Mouse (Mus musculus) telencephalon, adult 2 months (tissue): ENCODE data around the gene Crtac1.

ENCODE experiments used
- DNase-seq: peaks from one replicate; pipeline ENCODE4 v3.0.0-alpha.2; 2011; ENCODE audit warnings: low read depth, low spot score

The Crtac1 gene

GRCm38 (mm10) chr19:42238341-42238715 is 193.3 kb downstream of the Crtac1 start:
- peak; percentile 44 for DNase-seq

DNA sequence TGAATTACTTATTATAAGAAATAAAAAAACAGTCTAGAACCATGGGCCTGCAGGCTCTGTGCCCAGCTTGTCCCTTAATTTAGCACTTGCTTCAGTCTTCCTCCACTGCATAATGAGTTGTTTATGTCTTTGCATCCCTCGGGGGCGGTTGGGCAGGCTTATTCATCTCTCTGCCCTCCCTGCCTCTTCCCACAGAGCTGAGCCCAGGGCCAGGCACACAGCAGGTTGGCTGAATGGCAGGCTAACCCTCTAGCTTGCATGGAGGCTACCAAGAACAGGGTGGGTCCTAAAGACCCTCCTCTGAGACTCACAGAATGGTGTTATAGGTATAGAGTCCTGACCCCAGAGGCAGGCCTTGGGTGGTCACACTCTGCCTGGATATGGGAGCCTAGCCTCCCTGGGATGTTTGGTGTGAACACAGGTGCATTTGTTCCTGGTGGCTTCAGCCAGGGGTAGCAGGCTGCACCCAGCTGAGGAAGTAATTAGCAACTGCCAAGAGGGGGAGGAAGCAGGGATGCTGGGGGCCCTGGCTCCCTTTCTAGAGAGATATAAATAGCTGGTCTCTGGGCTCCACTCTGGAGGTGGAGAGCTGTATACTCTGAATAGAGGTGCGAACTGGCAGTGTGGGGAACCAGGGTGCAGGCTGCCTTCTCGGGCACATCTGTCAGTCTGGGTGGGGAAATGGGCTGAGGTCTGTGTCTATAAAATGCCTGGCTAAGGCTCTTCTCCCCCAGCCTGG is 193.8 kb downstream of the Crtac1 start:
- peak; percentile 74 for DNase-seq
